Mouse (Mus musculus) forebrain, postnatal 0 days (tissue): ENCODE data around the gene Rrad. TPM values are rescaled to one million over a fixed set of nuclear protein-coding genes. Genes with fewer than 3 reads are reported as not detected.
A peak's percentile ranks its signal among the peaks of the same experiment; 100 is the strongest.

Experiments used
- ATAC-seq: fragments of 200-750 bp; cut with Nextera tagmentation; 2 replicates; pipeline ENCODE4 v1.8.0; 2017; ENCODE audit warnings: mild to moderate bottlenecking, moderate library complexity
- DNase-seq: peaks from one replicate; pipeline ENCODE4 v3.0.0-alpha.2; 2015
- H3K27ac ChIP-seq: fragments of 300-500 bp; sonication (generic); 2 replicates; pipeline ENCODE4 v1.5.1; 2014; ENCODE audit warnings: low read depth, mild to moderate bottlenecking, antibody characterized with exemption, low read length, moderate library complexity, mixed read lengths
- H3K27me3 ChIP-seq: fragments of 300-500 bp; sonication (generic); 2 replicates; pipeline ENCODE4 v1.6.1; 2014; ENCODE audit warnings: mild to moderate bottlenecking, low read length, mixed read lengths; ENCODE audit not compliant: insufficient read depth
- H3K36me3 ChIP-seq: fragments of 300-500 bp; sonication (generic); 2 replicates; pipeline ENCODE4 v1.6.1; 2014; ENCODE audit warnings: mild to moderate bottlenecking, moderate library complexity; ENCODE audit not compliant: insufficient read depth
- H3K4me1 ChIP-seq: fragments of 300-500 bp; sonication (generic); 2 replicates; pipeline ENCODE4 v1.6.1; 2014; ENCODE audit warnings: antibody characterized with exemption; ENCODE audit not compliant: insufficient read depth
- H3K4me2 ChIP-seq: fragments of 300-500 bp; sonication (generic); 2 replicates; pipeline ENCODE4 v1.6.1; 2014; ENCODE audit warnings: low read depth, mild to moderate bottlenecking, moderate library complexity
- H3K4me3 ChIP-seq: fragments of 300-500 bp; sonication (generic); 2 replicates; pipeline ENCODE4 v1.5.1; 2014; ENCODE audit warnings: low read depth, low read length, mixed read lengths
- H3K9ac ChIP-seq: fragments of 300-500 bp; sonication (generic); 2 replicates; pipeline ENCODE4 v1.6.1; 2014; ENCODE audit warnings: mild to moderate bottlenecking
- H3K9me3 ChIP-seq: fragments of 300-500 bp; sonication (generic); 2 replicates; pipeline ENCODE4 v1.6.1; 2016; ENCODE audit warnings: low read length
- CTCF ChIP-seq: sonication (generic); IDR thresholded peaks from 2 replicates; pipeline ENCODE4 v1.5.1; 2016; ENCODE audit warnings: antibody characterized with exemption, control low read depth, low read depth
- WGBS: fragments of 180-500 bp; shearing (Covaris S2); extraction: QIAGEN DNeasy Blood & Tissue Kit; methylation state at CpG from one replicate; pipeline ENCODE4 v1.1.7; 2014; 5-methylcytosine and 5-hydroxymethylcytosine counted together
- polyA plus RNA-seq: library from polyadenylated mRNA; unstranded; fragments of >200 nt; fragmentation: Nextera tagmentation; extraction: Ambion mirVana; gene quantifications from 2 replicates; pipeline ENCODE4 v1.2.1, GENCODE M21; 2015
- total RNA-seq: library from RNA; depleted of rRNA; stranded (reverse); fragments of >200 nt; gene quantifications from 2 replicates; pipeline ENCODE4 v1.2.3, GENCODE M21; 2014

Gene Rrad
- total and polyA plus RNA-seq, 2 experiments from 2014 or later: 2.9 to 5.2 TPM

- no peaks in the 10 kb centered on the region for H3K27me3 ChIP-seq
- H3K4me2 ChIP-seq: peak overlapping the region; percentile 84
- H3K36me3 ChIP-seq: peaks cover 19% of the 10 kb centered on the region
- TF ChIP-seq CTCF: no peak
- ATAC-seq (no peak), DNase-seq (no peak)
- peaks cover 14% of the 10 kb centered on the region for H3K4me1 ChIP-seq
- WGBS: 12% methylated on average over 25 of the region's 25 CpGs
- H3K27ac ChIP-seq: no peak overlapping the region
- H3K9me3 ChIP-seq: no peaks in the 10 kb centered on the region
- peak overlapping the region; percentile 75 for H3K9ac ChIP-seq
- peak overlapping the region; percentile 81 for H3K4me3 ChIP-seq
Measured at GRCm38 (mm10) chr8:104640831-104641370, 9.8 kb upstream of the Rrad start.

- no peak for TF ChIP-seq CTCF
- peak overlapping the region; percentile 84 for H3K4me2 ChIP-seq
- no peak overlapping the region for H3K9ac ChIP-seq
- H3K9me3 ChIP-seq: no peaks in the 10 kb centered on the region
- ATAC-seq (no peak), DNase-seq (no peak)
- peaks cover 14% of the 10 kb centered on the region for H3K4me1 ChIP-seq
- H3K27ac ChIP-seq: no peak overlapping the region
- H3K27me3 ChIP-seq: no peaks in the 10 kb centered on the region
- peaks cover 25% of the 10 kb centered on the region for H3K36me3 ChIP-seq
- no peak overlapping the region; the same call in 1 of the 2 replicates for H3K4me3 ChIP-seq
- WGBS: 88% methylated on average over 7 of the region's 7 CpGs
Measured at GRCm38 (mm10) chr8:104640241-104640640, 9.1 kb upstream of the Rrad start.

GRCm38 (mm10) chr8:104638010-104638409 is 6.9 kb upstream of the Rrad start:
- H3K9me3 ChIP-seq: no peaks in the 10 kb centered on the region
- peaks cover 30% of the 10 kb centered on the region for H3K36me3 ChIP-seq
- H3K4me2 ChIP-seq: no peak overlapping the region
- TF ChIP-seq CTCF: no peak
- no peak overlapping the region for H3K9ac ChIP-seq
- no peaks in the 10 kb centered on the region for H3K27me3 ChIP-seq
- no peak overlapping the region for H3K4me3 ChIP-seq
- no peak overlapping the region for H3K27ac ChIP-seq
- ATAC-seq (no peak), DNase-seq (no peak)
- peaks cover 14% of the 10 kb centered on the region for H3K4me1 ChIP-seq
- 87% methylated on average over 6 of the region's 6 CpGs for WGBS

GRCm38 (mm10) chr8:104635004-104635710 is 4.0 kb upstream of the Rrad start:
- no peak for DNase-seq
- Histone ChIP-seq H3K9ac (no peak overlapping the region), H3K4me1 (peaks cover 8% of the 10 kb centered on the region; the same call in 1 of the 2 replicates), H3K9me3 (no peaks in the 10 kb centered on the region), H3K36me3 (peaks cover 30% of the 10 kb centered on the region), H3K27ac (no peak overlapping the region), H3K27me3 (no peaks in the 10 kb centered on the region), H3K4me2 (no peak overlapping the region), H3K4me3 (no peak overlapping the region)
- no peak for TF ChIP-seq CTCF
- 95% methylated on average over 3 of the region's 3 CpGs for WGBS
- ATAC-seq: no peak

DNA sequence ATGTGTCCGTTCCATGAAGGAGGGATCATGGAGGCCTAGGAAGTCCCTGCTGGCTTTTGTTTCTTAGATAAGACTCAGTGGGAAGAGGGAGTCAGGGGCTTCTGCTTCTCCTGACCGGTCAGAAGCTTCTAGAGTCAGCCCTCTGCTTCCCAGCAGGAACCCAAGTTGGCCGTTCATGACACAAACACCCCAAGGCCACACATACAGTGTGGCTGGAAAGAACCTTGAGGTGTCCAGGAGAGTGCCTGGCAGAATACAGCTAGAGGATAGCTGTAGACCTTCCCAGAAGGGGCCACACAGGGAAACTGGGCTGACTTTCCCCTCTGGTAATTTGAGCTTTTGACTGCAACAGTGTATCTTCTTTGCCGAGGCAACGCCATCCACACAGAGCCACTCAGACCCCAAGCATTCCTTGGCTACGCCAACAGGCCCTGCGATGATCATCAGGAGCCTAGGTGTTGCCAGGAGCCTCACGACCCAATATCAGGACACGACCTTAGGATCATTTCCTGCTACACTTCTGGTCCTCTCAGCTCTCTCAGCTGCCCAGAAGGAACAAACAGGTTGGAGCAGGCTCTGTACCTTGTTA is 2.1 kb upstream of the Rrad start:
- Histone ChIP-seq H3K36me3 (peaks cover 19% of the 10 kb centered on the region), H3K4me1 (peaks cover 8% of the 10 kb centered on the region; the same call in 1 of the 2 replicates), H3K9ac (no peak overlapping the region), H3K27ac (no peak overlapping the region), H3K9me3 (no peaks in the 10 kb centered on the region), H3K4me3 (no peak overlapping the region), H3K27me3 (peaks cover 6% of the 10 kb centered on the region; the same call in 1 of the 2 replicates), H3K4me2 (no peak overlapping the region)
- no peak for TF ChIP-seq CTCF
- 73% methylated on average over 9 of the region's 9 CpGs for WGBS
- ATAC-seq: no peak
- DNase-seq: no peak

DNA sequence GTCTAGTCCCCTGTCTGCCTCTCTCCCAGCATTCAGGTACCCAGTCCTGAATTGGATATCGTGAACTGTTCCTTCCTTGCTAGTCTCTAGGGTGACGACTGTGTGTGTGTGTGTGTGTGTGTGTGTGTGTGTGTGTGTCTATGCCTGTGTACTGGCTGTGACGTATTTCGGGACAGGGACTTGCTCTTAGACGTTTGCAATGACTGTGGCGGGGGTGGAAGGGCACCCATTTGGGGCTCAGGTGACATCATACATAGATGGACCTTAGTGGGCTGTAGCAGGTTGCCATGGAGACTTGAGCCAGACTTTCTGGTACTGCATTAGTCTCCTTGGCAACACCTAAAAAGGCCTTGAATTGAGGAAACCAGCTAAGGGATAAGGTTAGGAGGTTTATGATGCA is 1.4 kb upstream of the Rrad start:
- Histone ChIP-seq H3K9ac (no peak overlapping the region), H3K27me3 (peaks cover 6% of the 10 kb centered on the region; the same call in 1 of the 2 replicates), H3K27ac (no peak overlapping the region), H3K4me3 (no peak overlapping the region), H3K4me2 (no peak overlapping the region), H3K4me1 (peaks cover 8% of the 10 kb centered on the region; the same call in 1 of the 2 replicates), H3K36me3 (peaks cover 15% of the 10 kb centered on the region), H3K9me3 (no peaks in the 10 kb centered on the region)
- DNase-seq: peak; percentile 48
- ATAC-seq: peak; percentile 83
- WGBS: 47% methylated on average over 6 of the region's 6 CpGs
- TF ChIP-seq CTCF: no peak

DNA sequence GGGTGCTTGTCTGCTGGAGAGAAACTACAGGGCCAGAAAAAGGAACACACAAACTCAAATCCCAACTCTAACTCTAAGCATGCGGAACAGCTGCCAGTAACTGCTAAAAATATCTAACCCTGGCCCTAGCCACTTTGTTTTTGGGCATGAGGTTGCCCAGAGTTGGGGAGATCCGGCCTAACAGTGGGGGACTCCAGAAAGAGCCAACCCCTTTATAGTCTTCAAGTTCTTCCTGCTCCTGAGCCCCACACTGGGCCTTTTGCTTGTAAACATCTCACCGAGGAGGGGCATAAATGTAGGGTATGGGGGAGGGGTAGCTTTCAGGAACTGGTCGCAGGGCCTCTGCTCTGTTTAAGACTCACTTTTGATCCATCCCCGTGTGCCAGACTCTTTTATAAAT is 848 bp upstream of the Rrad start:
- H3K36me3 ChIP-seq: peaks cover 11% of the 10 kb centered on the region
- 32% methylated on average over 5 of the region's 5 CpGs for WGBS
- no peak overlapping the region for H3K4me3 ChIP-seq
- no peak overlapping the region for H3K9ac ChIP-seq
- peaks cover 8% of the 10 kb centered on the region; the same call in 1 of the 2 replicates for H3K4me1 ChIP-seq
- H3K27ac ChIP-seq: no peak overlapping the region
- H3K9me3 ChIP-seq: no peaks in the 10 kb centered on the region
- TF ChIP-seq CTCF: no peak
- ATAC-seq: no peak
- peaks cover 6% of the 10 kb centered on the region; the same call in 1 of the 2 replicates for H3K27me3 ChIP-seq
- H3K4me2 ChIP-seq: no peak overlapping the region
- DNase-seq: no peak
